Mouse (Mus musculus) layer of hippocampus, adult 9-11 months (tissue): ENCODE results near the gene Vasn.

Experiments used
- DNase-seq: peaks from one replicate; pipeline ENCODE4 v3.0.0; 2022

Vasn gene

DNA sequence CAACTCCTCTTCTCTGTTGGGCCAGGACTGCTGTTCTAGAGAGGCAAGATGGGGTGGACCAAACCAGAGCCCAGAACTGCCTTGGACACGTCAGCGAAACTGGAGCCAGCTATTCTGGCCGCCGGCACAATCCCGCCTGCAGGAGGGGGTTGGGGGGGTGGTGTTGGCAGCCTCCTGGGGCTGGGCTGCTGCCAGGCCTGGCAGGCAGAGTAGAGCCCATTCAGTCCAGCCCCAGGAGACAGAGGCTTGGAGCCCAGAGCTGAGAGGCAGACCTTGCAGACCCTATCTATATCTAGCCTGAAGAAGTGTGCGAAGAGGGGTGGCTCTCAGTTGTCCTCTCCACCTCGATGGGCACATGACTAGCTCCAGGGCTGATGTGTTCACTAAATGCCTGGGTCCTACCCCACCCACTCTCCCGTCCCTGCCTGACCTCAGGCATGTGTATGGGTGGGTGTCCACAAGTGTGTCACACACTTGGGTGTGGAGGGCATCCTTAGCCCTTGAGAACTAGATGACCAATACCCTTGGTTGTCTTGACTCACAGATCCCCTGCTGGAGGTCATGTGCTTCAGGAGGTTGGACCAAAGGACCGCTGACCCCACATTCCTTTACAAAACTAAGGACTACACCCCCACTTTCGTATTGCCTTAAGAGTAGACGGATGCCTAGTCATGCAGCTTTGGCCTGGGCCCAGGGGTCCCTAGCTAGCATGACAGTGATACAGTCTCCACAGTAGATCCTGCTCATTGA lies 4.1 kb downstream of the Vasn start:
- DNase-seq, result peak; percentile 85

DNA sequence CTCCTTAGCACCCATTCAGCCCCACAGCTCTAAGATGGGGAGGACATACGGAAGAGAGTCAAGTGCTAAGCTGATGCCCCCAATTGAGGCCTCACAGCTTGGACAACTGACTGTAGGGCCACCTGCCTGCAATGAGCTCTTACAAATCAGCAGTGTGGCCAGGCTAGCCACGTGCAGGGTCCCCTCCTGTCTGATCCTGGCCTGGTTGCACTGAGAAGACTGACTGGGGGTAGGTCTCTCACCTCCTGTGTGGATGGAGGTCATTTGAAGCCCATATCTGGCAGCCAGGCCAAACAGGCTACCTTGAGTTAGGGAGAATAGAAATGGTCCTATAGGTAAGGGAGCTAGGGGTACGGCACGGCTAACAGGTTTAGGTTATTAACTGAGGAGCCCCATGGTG lies 6.1 kb downstream of the Vasn start:
- DNase-seq, result no peak

DNA sequence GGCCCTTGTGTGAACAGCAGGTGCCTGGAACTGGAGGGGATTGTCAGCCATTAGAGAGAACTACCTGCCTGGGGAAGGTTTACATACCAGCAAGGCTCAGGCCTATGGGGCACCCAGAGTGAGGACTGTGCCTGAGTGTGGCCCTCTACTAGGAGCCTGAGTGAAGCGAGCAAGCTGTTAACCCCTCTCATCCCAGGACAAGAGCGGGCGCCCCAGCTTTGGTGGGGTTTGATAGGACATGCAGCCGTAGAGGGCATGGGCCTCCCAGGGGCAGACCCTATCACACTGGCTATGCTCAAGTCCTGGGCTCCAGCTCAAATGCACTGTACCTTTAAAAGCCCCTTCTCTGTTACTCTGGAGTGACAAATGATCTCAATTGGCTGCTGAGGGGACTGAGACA lies 7.1 kb downstream of the Vasn start:
- DNase-seq, result no peak

DNA sequence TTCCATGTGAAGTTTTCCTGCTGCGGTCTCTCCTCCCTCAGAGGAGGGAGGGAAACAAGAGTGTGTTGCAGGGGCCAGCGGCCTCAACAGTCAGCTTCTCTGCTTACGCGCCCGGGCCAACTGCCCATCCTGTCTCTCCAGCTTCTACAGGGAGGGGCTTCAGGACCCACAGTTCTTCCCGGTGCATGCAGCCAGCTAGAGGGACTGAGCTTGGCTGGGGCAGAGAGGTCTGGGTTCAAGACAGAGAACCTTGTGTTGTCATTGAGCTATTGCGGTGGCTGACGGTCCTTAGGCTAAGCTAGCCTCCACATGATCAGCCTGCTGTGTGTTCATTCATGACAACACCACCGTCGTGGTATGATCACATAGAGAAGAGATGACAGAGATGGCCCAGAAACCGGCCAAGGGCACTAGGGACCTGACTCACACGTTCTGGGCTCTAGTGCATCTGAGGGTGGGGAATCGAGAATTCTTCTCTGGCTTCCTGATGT lies 8.0 kb downstream of the Vasn start:
- DNase-seq, result no peak

DNA sequence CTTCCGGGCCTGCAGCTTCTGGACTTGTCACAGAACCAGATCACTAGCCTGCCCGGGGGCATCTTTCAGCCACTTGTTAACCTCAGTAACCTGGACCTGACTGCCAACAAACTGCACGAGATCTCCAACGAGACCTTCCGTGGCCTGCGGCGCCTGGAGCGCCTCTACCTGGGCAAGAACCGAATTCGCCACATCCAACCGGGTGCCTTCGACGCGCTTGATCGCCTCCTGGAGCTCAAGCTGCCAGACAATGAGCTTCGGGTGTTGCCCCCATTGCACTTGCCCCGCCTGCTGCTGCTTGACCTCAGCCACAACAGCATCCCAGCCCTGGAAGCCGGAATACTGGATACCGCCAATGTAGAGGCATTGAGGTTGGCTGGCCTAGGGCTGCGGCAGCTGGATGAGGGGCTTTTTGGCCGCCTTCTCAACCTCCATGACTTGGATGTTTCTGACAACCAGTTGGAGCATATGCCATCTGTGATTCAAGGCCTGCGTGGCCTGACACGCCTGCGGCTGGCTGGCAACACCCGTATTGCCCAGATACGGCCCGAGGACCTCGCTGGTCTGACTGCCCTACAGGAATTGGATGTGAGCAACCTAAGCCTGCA lies 8.8 kb downstream of the Vasn start:
- no peak for DNase-seq

DNA sequence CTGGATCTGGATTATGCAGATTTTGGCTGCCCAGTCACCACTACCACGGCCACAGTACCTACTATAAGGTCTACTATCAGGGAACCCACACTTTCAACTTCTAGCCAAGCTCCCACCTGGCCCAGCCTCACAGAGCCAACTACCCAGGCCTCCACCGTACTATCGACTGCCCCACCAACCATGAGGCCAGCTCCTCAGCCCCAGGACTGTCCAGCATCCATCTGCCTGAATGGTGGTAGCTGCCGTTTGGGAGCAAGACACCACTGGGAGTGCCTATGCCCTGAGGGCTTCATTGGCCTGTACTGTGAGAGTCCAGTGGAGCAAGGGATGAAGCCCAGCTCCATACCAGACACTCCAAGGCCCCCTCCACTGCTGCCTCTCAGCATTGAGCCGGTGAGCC lies 9.5 kb downstream of the Vasn start:
- no peak for DNase-seq

DNA sequence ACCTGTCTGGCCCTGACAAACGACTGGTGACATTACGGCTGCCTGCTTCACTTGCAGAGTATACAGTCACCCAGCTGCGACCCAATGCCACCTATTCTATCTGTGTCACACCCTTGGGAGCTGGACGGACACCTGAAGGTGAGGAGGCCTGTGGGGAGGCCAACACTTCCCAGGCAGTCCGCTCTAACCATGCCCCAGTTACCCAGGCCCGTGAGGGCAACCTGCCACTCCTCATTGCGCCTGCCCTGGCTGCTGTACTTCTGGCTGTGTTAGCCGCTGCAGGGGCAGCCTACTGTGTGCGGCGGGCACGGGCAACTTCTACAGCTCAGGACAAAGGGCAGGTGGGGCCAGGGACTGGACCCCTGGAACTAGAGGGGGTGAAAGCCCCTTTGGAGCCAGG lies 10.0 kb downstream of the Vasn start:
- DNase-seq, result no peak

DNA sequence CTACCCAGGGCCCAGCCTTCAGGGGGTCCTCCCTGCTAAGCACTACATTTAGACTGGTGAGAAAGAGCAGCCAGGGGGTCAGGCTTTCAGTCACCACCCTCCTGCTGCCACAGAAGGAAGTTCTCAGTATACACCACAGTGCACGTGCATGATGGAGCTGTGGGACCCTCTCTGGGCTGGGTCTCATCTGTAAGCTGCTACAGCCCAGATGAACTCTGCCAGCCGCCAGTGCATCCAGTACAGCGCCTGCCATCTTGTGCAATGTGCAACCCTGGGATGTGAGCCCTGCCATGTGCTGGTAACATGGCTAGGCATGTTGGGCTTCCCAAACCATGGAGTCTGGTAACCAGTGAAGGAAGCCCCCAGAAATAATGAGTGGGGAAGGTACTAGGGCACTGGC lies 10.4 kb downstream of the Vasn start:
- DNase-seq, result no peak

DNA sequence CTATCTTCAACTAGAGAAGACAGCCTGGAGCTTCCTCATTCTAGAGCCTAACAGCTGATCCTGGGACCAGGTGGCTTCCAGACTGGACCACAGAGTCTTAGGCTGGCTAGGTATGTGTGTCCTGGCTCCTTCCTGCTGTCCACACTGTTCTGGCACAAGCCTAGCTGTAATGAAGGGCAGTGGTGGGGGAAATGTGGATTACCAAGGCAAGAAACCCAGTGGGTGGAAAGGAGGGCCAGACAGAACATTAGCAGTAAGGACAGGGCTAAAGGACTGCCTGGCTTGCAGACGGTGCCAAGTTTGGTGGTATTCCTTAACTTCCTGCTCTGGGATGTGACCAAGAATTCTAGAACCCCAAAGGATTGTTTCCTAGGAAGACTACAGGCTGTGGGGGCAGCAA lies 11.3 kb downstream of the Vasn start:
- DNase-seq, result no peak

DNA sequence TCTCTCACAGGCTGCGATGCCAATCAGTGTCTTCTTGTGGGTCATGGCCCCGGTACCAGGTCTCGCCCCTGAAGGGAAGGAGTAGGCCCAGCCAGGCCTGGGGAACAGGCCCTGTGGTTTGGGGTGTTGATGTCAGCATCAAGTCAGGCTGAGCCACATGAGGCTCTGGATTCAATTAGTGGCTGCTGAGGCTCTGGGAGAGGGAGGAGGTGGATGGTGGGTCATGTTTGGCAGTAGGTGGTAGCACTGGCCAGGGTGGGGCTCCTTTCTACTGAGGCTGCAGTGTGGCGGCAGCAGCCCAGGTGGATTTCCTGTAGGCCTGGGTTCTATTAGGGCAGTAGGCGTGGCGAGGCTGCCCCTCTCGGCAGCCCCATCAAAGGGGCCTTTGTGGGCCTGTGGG lies 11.9 kb downstream of the Vasn start:
- no peak for DNase-seq

DNA sequence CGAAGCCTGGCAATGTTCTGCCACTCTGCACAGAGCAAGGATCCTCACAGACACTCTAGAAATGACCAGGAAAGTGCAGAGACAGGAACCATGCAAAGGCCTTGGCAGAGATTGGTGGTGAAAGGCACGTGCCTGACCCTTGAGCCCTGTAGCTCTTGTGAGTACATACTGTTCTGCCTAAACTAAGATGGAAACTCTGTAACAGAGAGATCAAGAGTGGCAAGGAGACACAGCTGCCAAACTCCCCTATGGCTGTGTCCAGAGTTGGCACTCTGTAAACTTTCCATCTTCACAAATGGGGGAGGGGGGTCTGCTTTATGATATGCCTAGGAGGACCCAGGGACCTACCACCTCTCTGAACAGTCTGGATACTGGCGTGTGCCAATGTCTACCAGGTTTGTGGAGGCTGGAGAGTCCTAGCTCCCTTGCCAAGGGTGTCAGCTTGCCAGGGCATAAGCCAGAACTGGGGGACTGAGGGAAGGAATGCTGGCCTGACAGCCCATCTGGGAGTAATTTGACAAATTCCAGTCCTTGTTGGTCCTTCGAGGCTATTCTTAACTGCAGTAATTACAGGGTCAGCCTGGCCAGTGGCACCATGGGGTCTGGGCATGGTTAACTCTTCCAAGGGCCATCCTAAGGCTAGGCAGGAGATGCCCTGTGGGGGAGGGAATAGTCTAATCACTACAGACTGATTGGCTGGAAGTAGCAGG lies 13.1 kb downstream of the Vasn start:
- DNase-seq, result no peak

DNA sequence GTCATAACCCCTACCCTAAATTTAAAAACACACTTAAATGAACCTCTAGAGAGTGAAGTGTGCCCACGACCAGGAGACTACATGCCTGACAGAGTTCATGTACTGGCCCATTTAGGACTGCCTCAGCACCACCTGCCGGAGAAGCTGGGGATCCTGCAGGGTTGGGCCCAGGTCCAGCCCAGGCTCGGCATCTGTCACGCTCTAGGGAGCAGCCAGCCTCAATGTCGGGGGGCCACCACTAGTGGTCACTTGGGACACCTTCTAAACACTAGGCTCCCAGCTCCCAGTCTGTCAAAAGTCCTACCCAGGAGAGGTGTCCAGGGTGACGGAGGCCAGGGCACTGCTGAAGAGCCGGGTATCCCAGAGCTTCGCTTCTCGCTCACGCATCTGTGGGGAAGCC lies 15.0 kb downstream of the Vasn start:
- no peak for DNase-seq

DNA sequence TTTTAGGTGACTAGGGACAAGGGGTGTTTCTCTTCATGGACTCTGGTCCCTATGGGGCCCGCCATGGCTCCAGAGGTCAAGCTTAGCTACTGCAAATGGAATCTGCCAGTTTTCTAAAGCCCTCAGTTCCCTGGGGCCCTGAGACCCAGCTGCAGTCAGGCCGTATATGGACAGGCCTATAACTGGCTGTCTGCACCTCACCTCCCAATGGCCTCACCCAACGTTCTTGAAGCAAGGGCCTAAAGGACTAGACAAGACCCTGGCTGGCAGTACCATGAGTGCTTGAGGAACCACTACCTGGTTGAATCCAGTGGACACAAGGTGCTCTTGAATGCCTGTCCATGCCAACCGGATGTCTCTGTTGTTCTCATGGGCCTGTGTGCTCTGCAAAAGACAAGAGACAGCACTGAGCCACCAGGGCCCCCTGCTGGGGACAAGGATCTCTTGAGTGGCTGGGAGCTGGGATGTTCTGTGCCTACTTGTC lies 15.6 kb downstream of the Vasn start:
- DNase-seq, result no peak

DNA sequence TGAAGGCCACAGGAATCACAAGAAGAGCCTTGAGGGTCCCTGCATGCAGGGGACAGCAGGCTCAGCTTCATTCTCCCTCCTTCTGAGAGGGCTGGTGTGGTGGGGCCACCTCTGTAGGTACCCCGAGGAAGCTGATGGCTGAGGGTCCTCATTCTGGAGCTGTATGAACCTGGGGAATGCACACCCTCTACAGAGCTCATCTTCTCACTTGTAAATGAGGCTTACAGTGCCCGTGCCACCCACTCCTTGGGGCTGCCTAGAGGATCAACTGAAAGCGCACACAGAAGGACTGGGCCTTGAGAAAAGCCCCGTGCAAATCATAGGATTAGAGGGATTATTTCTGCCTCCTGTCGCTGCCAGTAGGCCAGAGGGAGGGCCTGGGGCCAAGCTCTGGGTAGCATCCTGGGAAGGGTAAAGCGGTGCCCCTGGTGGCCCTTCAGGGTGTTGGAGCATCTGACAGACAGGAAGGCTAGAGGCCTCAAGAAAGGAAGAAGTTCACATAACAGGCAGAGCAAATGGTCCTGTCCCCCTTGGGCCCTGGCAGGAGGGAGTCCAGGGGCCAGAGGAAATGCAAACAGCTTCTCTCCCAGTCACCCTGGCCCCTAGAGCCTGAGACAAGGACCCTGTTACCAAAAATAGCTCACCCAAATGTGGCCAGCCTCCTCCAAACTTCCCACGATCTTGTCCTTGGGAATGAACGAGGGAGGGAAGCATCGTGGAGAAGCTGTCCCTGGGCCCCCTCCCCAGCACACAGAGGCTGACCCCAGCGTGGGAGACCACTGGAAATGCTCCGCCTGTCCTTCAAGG lies 16.2 kb downstream of the Vasn start:
- DNase-seq, result no peak

DNA sequence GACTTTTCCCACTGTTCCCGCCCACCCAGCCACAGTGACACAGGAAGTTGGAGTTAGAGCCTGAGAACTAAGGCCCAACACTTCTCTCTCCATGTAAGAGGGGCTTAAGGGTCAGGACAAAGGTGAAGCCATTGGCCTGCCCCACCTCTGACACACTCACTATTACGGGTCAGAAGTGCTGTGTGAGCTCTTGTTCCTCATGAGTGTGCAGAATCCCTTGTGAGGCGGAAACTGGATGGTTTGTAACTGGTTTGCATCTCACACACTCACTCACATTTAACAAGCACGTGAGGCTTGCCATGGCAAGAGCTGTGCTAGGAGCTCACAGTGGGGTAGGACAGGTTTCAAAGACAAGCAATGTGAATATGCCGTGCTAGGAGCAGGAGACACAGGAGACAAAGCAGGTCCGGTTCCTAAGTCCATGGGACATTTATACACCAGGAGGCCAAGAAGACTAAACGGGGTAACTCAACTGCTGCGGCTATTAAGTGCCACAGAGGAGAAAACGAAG lies 16.9 kb downstream of the Vasn start:
- no peak for DNase-seq

DNA sequence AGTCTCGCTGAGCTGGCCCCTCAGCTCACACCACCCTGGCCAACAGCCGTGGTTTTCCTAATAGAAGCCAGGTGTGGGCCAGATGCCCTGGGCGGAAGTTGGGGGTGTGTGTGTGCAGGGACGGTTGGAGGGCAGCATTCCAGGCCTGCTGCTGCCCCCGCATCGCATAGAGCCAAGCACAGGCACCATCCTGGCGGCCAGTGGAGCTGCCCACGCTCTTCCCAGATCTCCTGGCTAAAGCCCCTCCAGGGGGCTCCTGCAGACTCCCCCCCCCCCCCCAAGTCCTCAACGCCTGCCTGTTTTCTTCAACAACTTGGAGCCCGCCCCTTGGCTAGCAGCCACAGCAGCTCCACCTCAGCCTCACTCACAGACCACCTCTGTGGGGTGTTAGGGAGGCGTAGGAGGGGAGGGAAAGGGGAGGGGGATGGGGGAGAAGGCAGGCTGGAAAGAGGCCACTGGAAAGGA lies 19.1 kb downstream of the Vasn start:
- DNase-seq, result peak; percentile 57

DNA sequence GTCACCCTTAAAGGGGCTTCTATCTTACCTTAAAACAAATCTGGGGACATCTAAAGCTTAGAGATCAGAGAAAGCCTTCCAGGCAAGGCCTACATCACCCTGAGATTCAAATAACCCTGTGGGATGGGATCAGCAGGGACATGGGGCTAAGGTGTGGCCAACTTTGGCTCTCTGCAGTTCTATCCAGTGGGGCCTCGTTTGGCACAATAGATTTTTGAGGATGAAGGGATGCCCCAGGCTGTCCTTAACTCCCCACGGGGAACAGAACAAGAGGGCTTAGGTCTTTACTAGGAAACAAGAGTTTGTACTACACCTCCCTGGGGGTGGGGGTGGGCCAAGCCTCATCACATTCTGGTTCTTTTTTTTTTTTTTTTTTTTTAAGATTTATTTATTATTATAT lies 19.6 kb downstream of the Vasn start:
- no peak for DNase-seq

DNA sequence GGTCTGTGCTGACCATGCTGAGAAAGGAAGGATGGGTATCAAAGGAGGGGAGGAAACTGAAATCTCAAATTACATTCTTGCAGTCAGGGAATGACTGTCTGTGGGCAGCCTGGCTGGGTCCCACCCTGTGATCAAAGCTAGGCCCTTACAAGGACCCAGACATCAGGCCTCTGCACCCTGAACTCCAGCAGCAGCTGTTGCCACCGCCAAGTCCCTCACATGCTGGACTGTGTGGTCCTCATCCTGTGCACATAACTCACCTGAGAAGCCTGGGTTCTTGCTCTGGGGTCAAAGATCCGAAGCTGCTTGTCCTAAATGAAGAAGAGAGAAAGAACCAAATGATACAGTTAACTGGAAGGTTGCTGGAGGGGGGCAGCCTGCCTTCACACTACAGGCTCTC lies 21.9 kb downstream of the Vasn start:
- DNase-seq, result no peak

DNA sequence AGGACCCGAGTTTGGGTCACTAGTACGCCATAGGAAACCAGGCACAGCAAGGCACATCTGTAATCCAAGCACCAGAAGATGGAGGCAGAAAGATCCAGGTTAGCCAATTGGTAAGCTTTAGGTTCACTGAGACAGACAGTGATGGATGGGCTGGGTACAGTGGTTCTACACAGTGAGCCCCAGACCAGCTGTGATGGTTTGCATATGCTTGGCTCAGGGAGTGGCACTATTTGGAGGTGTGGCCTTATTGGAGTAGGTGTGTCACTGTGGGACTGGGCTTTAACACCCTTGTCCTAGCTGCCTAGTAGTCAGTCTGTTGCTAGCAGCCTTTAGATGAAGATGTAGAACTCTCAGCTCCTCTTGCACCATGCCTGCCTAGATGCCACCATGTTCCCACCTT lies 24.1 kb downstream of the Vasn start:
- DNase-seq, result no peak

DNA sequence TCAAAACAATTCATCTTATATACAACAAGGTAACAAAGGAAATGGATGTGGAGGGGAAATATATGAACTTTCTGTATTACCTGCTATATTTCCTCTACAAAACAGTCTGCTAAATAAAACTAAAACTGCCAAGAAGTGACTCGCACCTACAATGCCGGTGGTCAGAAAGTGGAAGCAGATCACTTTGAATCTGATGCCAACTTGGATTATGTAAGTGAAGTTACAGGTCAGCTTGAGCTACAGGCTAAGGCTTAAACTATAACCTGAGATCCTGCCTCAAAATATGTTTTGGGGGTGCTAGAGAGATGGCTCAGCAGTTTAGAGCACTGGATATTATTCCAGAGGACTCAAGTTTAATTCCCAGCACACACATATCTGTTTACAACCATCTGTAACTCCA lies 26.0 kb downstream of the Vasn start:
- DNase-seq, result no peak

DNA sequence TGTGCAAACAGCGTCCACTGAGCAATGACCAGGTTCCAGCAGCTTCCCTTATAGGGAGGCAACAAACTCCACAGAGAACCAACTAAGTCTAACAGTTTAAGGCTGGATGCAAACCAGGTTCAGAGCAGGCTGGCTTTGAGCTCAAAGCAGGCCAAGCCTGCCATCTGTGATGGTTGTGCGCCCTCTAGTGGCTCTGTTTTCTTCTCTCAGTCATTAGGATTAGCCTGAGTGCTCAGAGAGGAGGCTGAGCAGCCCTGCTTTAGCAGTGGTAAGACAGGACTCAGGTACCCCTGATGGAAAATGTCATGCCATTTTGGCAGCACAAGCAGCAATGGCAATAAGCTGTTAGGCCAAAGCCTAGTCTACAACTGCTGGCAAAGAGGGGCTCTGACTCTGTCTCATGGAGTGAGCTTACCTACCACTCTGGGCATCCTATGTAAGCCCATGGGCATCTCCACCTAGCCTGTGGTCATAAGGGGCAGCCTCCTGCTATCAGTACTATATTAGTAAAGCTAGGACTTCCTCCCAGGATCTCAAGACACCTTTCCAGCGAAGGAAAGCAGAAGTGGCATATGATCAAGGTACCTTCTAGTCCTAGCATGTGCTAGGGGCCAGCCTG lies 27.6 kb downstream of the Vasn start:
- DNase-seq, result peak; percentile 76

DNA sequence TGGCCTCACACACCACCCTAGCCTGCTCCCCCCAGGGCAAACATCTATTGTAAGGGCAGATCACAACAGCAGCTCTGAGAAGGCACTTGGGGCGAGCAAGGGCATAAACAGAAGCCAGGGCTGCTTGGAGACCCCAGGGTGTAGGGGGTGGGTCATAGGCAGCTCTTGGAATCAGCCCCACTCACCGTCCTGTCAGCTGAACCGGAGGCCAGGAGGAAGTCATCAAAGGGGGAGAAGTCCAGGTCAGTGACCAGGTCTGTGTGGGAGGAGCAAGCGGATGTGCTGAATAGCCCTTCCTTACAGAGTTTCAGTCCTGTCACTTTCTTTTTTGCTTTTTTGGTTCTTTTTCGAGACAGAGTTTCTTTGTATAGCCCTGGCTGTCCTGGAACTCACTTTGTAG lies 30.6 kb downstream of the Vasn start:
- no peak for DNase-seq
